Mouse (Mus musculus): ENCODE measurements around the gene Amh. TPM values are rescaled to one million over a fixed set of nuclear protein-coding genes. Genes with fewer than 3 reads are reported as not detected.

Gene Amh
- polyA plus RNA-seq (2012; rRNA removed), result 0.17 and 0.23 TPM in 2 replicates

- Histone ChIP-seq H3K4me1 (ENCODE audit: control insufficient read depth, insufficient read depth, low read length) (peaks cover 6% of the 10 kb centered on the region; the same call in 1 of the 2 replicates), H3K4me3 (ENCODE audit: insufficient read depth, low read depth, low read length) (no peak within 1 kb of the TSS), H3K27me3 (replicated peaks; ENCODE audit: control insufficient read depth, insufficient read depth, low read length) (no peaks in the 10 kb centered on the region), H3K27ac (ENCODE audit: insufficient read depth, low read depth, low read length) (no peak within 1 kb of the TSS), H3K36me3 (ENCODE audit: control insufficient read depth, insufficient read depth, low read length) (no peaks in the 10 kb centered on the region)
- TF ChIP-seq POLR2A (IDR thresholded peaks at IDR 0.05; ENCODE audit: low read depth, low read length) (no peak), CTCF (conservative IDR thresholded peaks at IDR 0.05; ENCODE audit: insufficient read depth, insufficient read length, low read depth, low read length) (no peak)
- DNase-seq, result no peak
- WGBS, result 76% methylated on average over 6 of the region's 6 CpGs
These were observed at the start of gene Amh for GRCm38 (mm10) chr10:80804916-80805315. TSS of gene Amh (plus strand) at chr10:80805243.

GRCm38 (mm10) chr10:80755291-80756015 is 49.6 kb upstream of the Amh start:
- H3K36me3 ChIP-seq (ENCODE audit: control insufficient read depth, insufficient read depth, low read length), result no peaks in the 10 kb centered on the region
- H3K4me3 ChIP-seq (ENCODE audit: insufficient read depth, low read depth, low read length), result peak overlapping the region; percentile 84
- H3K4me1 ChIP-seq (ENCODE audit: control insufficient read depth, insufficient read depth, low read length), result peaks cover 39% of the 10 kb centered on the region
- TF ChIP-seq CTCF (conservative IDR thresholded peaks at IDR 0.05; ENCODE audit: insufficient read depth, insufficient read length, low read depth, low read length) (no peak), POLR2A (IDR thresholded peaks at IDR 0.05; ENCODE audit: low read depth, low read length) (no peak)
- no peaks in the 10 kb centered on the region for H3K27me3 ChIP-seq (replicated peaks; ENCODE audit: control insufficient read depth, insufficient read depth, low read length)
- DNase-seq, result no peak
- H3K27ac ChIP-seq (ENCODE audit: insufficient read depth, low read depth, low read length), result peak overlapping the region; percentile 40
- 1% methylated on average over 75 of the region's 75 CpGs for WGBS

- TF ChIP-seq POLR2A (IDR thresholded peaks at IDR 0.05; ENCODE audit: low read depth, low read length), result no peak
- TF ChIP-seq CTCF (conservative IDR thresholded peaks at IDR 0.05; ENCODE audit: insufficient read depth, insufficient read length, low read depth, low read length), result peak; percentile 31; the same call in 1 of the 2 replicates
- peaks cover 46% of the 10 kb centered on the region for H3K4me1 ChIP-seq (ENCODE audit: control insufficient read depth, insufficient read depth, low read length)
These were observed 48.9 kb upstream of the Amh start for GRCm38 (mm10) chr10:80756099-80756498.

DNA sequence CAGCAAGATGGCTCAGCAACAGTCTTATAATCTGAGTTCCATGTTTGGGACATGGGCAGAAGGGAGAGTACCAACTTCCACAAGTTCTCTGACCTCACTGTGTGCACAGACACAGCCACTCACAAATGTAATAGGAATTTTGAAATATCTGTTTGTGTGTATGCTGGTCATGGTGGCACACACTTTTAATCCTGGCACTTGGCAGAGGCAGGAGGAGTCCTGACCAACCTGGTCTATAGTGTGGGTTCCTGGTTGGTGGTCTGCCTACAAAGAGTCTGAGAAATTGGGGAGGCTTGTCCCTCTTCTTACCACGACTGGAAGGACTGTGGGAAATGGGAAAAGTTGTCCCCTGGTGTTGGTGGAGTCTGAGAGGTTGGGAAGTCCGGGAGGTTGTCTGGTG is 48.5 kb upstream of the Amh start:
- Histone ChIP-seq H3K4me3 (ENCODE audit: insufficient read depth, low read depth, low read length) (peak overlapping the region; percentile 84), H3K27me3 (replicated peaks; ENCODE audit: control insufficient read depth, insufficient read depth, low read length) (no peaks in the 10 kb centered on the region), H3K4me1 (ENCODE audit: control insufficient read depth, insufficient read depth, low read length) (peaks cover 47% of the 10 kb centered on the region), H3K36me3 (ENCODE audit: control insufficient read depth, insufficient read depth, low read length) (no peaks in the 10 kb centered on the region), H3K27ac (ENCODE audit: insufficient read depth, low read depth, low read length) (peak overlapping the region; percentile 24)
- DNase-seq, result no peak
- WGBS, result 41% methylated on average over 2 of the region's 2 CpGs
- no peak for TF ChIP-seq CTCF (conservative IDR thresholded peaks at IDR 0.05; ENCODE audit: insufficient read depth, insufficient read length, low read depth, low read length)
- TF ChIP-seq POLR2A (IDR thresholded peaks at IDR 0.05; ENCODE audit: low read depth, low read length), result no peak

More at GRCm38 (mm10) chr10:80756099-80756498, 48.9 kb upstream of the Amh start:
- H3K27ac ChIP-seq (ENCODE audit: insufficient read depth, low read depth, low read length), result no peak overlapping the region
- 8% methylated on average over 3 of the region's 3 CpGs for WGBS
- no peaks in the 10 kb centered on the region for H3K36me3 ChIP-seq (ENCODE audit: control insufficient read depth, insufficient read depth, low read length)
- no peaks in the 10 kb centered on the region for H3K27me3 ChIP-seq (replicated peaks; ENCODE audit: control insufficient read depth, insufficient read depth, low read length)
- DNase-seq, result peak; percentile 30
- H3K4me3 ChIP-seq (ENCODE audit: insufficient read depth, low read depth, low read length), result peak overlapping the region; percentile 84

DNA sequence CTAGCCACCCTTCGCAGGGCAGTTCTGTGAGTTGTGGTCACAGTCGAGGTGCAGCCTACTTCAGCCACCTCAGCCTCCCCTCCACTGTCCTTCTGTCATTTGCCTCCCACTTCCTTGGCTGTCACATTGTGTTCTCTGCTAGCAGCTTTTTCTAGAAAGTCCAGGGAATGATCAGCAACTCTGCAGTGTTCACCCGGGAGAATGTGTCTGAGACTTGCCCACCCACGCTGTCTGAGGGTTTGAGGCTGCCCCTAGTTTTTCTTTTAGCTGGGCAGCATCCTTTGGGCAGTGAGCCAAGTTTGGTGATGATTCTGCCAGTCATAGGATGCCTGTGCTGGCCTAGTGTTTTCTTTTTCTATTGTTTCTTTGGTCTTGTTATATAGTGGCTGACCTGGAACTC is 48.1 kb upstream of the Amh start:
- 0 out of 2 replicates have a peak overlapping the region, but pooled peaks have one; percentile 5 for H3K4me3 ChIP-seq (ENCODE audit: insufficient read depth, low read depth, low read length)
- peak overlapping the region; percentile 24; the same call in 1 of the 2 replicates for H3K27ac ChIP-seq (ENCODE audit: insufficient read depth, low read depth, low read length)
- WGBS, result 37% methylated on average over 4 of the region's 4 CpGs
- DNase-seq, result no peak
- H3K36me3 ChIP-seq (ENCODE audit: control insufficient read depth, insufficient read depth, low read length), result no peaks in the 10 kb centered on the region
- H3K27me3 ChIP-seq (replicated peaks; ENCODE audit: control insufficient read depth, insufficient read depth, low read length), result no peaks in the 10 kb centered on the region
- no peak for TF ChIP-seq CTCF (conservative IDR thresholded peaks at IDR 0.05; ENCODE audit: insufficient read depth, insufficient read length, low read depth, low read length)
- TF ChIP-seq POLR2A (IDR thresholded peaks at IDR 0.05; ENCODE audit: low read depth, low read length), result no peak
- peaks cover 47% of the 10 kb centered on the region for H3K4me1 ChIP-seq (ENCODE audit: control insufficient read depth, insufficient read depth, low read length)

DNA sequence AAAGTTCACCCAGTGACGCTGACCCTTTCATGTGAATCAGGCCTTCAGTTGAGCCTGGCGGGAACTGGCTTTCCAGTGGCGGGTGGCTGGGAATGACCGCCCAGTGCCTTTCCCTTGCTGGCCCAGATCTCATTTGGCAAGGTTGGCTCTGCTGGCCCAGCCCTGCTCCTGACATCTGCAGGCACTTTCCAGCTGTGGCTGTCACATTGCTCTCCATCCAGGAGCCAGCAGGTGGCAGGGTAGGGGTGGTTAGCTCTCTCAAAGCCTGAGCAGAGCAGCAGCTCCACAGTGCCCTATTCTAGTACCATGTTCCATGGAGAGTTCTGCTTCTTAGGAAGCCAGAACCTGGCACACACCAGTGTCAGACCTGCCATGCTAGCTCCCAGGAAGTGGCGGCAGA is 47.3 kb upstream of the Amh start:
- Histone ChIP-seq H3K36me3 (ENCODE audit: control insufficient read depth, insufficient read depth, low read length) (no peaks in the 10 kb centered on the region), H3K27ac (ENCODE audit: insufficient read depth, low read depth, low read length) (no peak overlapping the region), H3K4me3 (ENCODE audit: insufficient read depth, low read depth, low read length) (no peak overlapping the region), H3K27me3 (replicated peaks; ENCODE audit: control insufficient read depth, insufficient read depth, low read length) (no peaks in the 10 kb centered on the region), H3K4me1 (ENCODE audit: control insufficient read depth, insufficient read depth, low read length) (peaks cover 42% of the 10 kb centered on the region)
- TF ChIP-seq CTCF (conservative IDR thresholded peaks at IDR 0.05; ENCODE audit: insufficient read depth, insufficient read length, low read depth, low read length) (peak; percentile 80), POLR2A (IDR thresholded peaks at IDR 0.05; ENCODE audit: low read depth, low read length) (no peak)
- 18% methylated on average over 5 of the region's 5 CpGs for WGBS
- DNase-seq, result peak; percentile 92

GRCm38 (mm10) chr10:80758651-80759050 is 46.4 kb upstream of the Amh start:
- Histone ChIP-seq H3K27me3 (replicated peaks; ENCODE audit: control insufficient read depth, insufficient read depth, low read length) (no peaks in the 10 kb centered on the region), H3K36me3 (ENCODE audit: control insufficient read depth, insufficient read depth, low read length) (no peaks in the 10 kb centered on the region), H3K4me1 (ENCODE audit: control insufficient read depth, insufficient read depth, low read length) (peaks cover 41% of the 10 kb centered on the region), H3K27ac (ENCODE audit: insufficient read depth, low read depth, low read length) (no peak overlapping the region), H3K4me3 (ENCODE audit: insufficient read depth, low read depth, low read length) (no peak overlapping the region)
- peak; percentile 18 for DNase-seq
- 37% methylated on average over 7 of the region's 7 CpGs for WGBS
- no peak for TF ChIP-seq POLR2A (IDR thresholded peaks at IDR 0.05; ENCODE audit: low read depth, low read length)
- TF ChIP-seq CTCF (conservative IDR thresholded peaks at IDR 0.05; ENCODE audit: insufficient read depth, insufficient read length, low read depth, low read length), result no peak

Data from kidney, adult 2 months (tissue).